Mouse (Mus musculus): ENCODE results near the gene Mog.

DNA sequence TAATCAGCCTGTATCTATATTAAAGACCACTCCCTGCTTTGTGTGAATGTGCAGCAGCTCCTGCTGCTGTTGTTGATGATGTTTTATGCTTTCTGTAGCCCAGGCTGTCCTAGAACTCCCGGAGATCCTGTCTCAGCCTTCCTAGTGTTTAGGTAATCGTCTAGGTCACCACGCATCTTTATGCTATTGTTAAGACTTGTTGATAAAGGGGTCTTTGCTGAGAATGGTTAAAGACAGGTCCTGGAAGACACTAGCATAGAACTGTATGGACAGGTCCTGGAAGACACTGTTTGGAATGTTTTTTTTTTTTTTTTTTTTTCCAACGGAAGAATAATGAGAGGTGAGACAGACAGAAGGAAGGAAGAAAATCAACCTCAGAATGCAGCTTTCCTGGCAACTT, 19.8 kb downstream of the Mog start:
- TF ChIP-seq CTCF (IDR thresholded peaks at IDR 0.05; ENCODE audit: low read depth) = no peak
- no peak for TF ChIP-seq EP300 (optimal IDR thresholded peaks at IDR 0.05)

All from stomach, postnatal 0 days (tissue).